Mouse (Mus musculus): ENCODE measurements around the gene Gnb1l. TPM values are rescaled to one million over a fixed set of nuclear protein-coding genes. Genes with fewer than 3 reads are reported as not detected.
"Not testable (repeated sequence)": the region's sequence is repeated elsewhere in the genome, so short reads cannot be mapped to it uniquely, and the experiment has no call there.

Gnb1l gene
- polyA plus RNA-seq, 1 experiment from 2014 or later = 12.9 TPM

GRCm38 (mm10) chr16:18518091-18518490 is 19.6 kb downstream of the Gnb1l start:
- no peaks in the 10 kb centered on the region for H3K9me3 ChIP-seq
- H3K27ac ChIP-seq = no peak overlapping the region
- H3K36me3 ChIP-seq = no peaks in the 10 kb centered on the region
- H3K9ac ChIP-seq (replicated peaks) = no peak overlapping the region
- ATAC-seq = no peak
- H3K27me3 ChIP-seq = no peaks in the 10 kb centered on the region
- H3K4me2 ChIP-seq (replicated peaks) = no peak overlapping the region
- H3K4me1 ChIP-seq (replicated peaks) = no peaks in the 10 kb centered on the region
- H3K4me3 ChIP-seq (replicated peaks) = no peak overlapping the region

- ATAC-seq = no peak
Observed at GRCm38 (mm10) chr16:18523563-18524245, 25.2 kb downstream of the Gnb1l start.

GRCm38 (mm10) chr16:18528656-18529055 is 30.1 kb downstream of the Gnb1l start:
- Histone ChIP-seq H3K4me2 (replicated peaks) (no peak overlapping the region), H3K4me1 (replicated peaks) (no peaks in the 10 kb centered on the region), H3K9me3 (no peaks in the 10 kb centered on the region), H3K4me3 (replicated peaks) (no peak overlapping the region), H3K27ac (no peak overlapping the region), H3K36me3 (no peaks in the 10 kb centered on the region), H3K27me3 (no peaks in the 10 kb centered on the region), H3K9ac (replicated peaks) (no peak overlapping the region)
- WGBS = 77% methylated on average over 5 of the region's 5 CpGs
- ATAC-seq = no peak

More at GRCm38 (mm10) chr16:18523563-18524245, 25.2 kb downstream of the Gnb1l start:
- no peaks in the 10 kb centered on the region for H3K36me3 ChIP-seq
- no peaks in the 10 kb centered on the region for H3K9me3 ChIP-seq
- no peak overlapping the region for H3K9ac ChIP-seq (replicated peaks)
- no peak overlapping the region for H3K4me3 ChIP-seq (replicated peaks)
- H3K27ac ChIP-seq = no peak overlapping the region
- no peak overlapping the region for H3K4me2 ChIP-seq (replicated peaks)
- 93% methylated on average over 8 of the region's 8 CpGs for WGBS
- no peaks in the 10 kb centered on the region for H3K27me3 ChIP-seq
- no peaks in the 10 kb centered on the region for H3K4me1 ChIP-seq (replicated peaks)

GRCm38 (mm10) chr16:18533061-18533460 is 34.5 kb downstream of the Gnb1l start:
- H3K4me2 ChIP-seq (replicated peaks); H3K4me1 ChIP-seq (replicated peaks); H3K9ac ChIP-seq (replicated peaks); H3K36me3 ChIP-seq; H3K27me3 ChIP-seq; H3K27ac ChIP-seq; H3K9me3 ChIP-seq; H3K4me3 ChIP-seq (replicated peaks): not testable (repeated sequence)
- ATAC-seq = peak; percentile 98
- 98% methylated on average over 7 of the region's 7 CpGs for WGBS

GRCm38 (mm10) chr16:18537407-18537990 is 39.0 kb downstream of the Gnb1l start:
- Histone ChIP-seq H3K4me1 (replicated peaks) (no peaks in the 10 kb centered on the region), H3K9ac (replicated peaks) (no peak overlapping the region), H3K4me3 (replicated peaks) (no peak overlapping the region), H3K4me2 (replicated peaks) (no peak overlapping the region), H3K27me3 (no peaks in the 10 kb centered on the region), H3K36me3 (no peaks in the 10 kb centered on the region), H3K9me3 (no peaks in the 10 kb centered on the region), H3K27ac (no peak overlapping the region)
- 92% methylated on average over 3 of the region's 3 CpGs for WGBS
- ATAC-seq = no peak

GRCm38 (mm10) chr16:18539281-18539680 is 40.8 kb downstream of the Gnb1l start:
- H3K4me2 ChIP-seq (replicated peaks) = no peak overlapping the region
- no peak overlapping the region for H3K4me3 ChIP-seq (replicated peaks)
- H3K4me1 ChIP-seq (replicated peaks) = no peaks in the 10 kb centered on the region
- 80% methylated on average over 6 of the region's 6 CpGs for WGBS
- H3K36me3 ChIP-seq = no peaks in the 10 kb centered on the region
- no peaks in the 10 kb centered on the region for H3K9me3 ChIP-seq
- H3K27me3 ChIP-seq = no peaks in the 10 kb centered on the region
- no peak overlapping the region for H3K27ac ChIP-seq
- no peak overlapping the region for H3K9ac ChIP-seq (replicated peaks)
- no peak for ATAC-seq

- WGBS = 52% methylated on average over 8 of the region's 8 CpGs
- Histone ChIP-seq H3K4me3 (replicated peaks) (no peak overlapping the region), H3K9ac (replicated peaks) (no peak overlapping the region), H3K27me3 (no peaks in the 10 kb centered on the region), H3K4me1 (replicated peaks) (no peaks in the 10 kb centered on the region), H3K4me2 (replicated peaks) (no peak overlapping the region), H3K27ac (no peak overlapping the region), H3K36me3 (no peaks in the 10 kb centered on the region), H3K9me3 (no peaks in the 10 kb centered on the region)
- peak; percentile 43 for ATAC-seq
Observed at GRCm38 (mm10) chr16:18543151-18543829, 44.8 kb downstream of the Gnb1l start.

GRCm38 (mm10) chr16:18547891-18548290 is 49.4 kb downstream of the Gnb1l start:
- no peak for ATAC-seq
- WGBS = 73% methylated on average over 5 of the region's 5 CpGs
- Histone ChIP-seq H3K27me3 (no peaks in the 10 kb centered on the region), H3K27ac (no peak overlapping the region), H3K36me3 (no peaks in the 10 kb centered on the region), H3K9ac (replicated peaks) (no peak overlapping the region), H3K9me3 (no peaks in the 10 kb centered on the region), H3K4me3 (replicated peaks) (no peak overlapping the region), H3K4me2 (replicated peaks) (no peak overlapping the region), H3K4me1 (replicated peaks) (0 out of 2 replicates have a peak, but pooled peaks cover 5% of the 10 kb centered on the region)

- Histone ChIP-seq H3K4me3 (replicated peaks) (no peak overlapping the region), H3K27ac (no peak overlapping the region), H3K27me3 (no peaks in the 10 kb centered on the region), H3K4me1 (replicated peaks) (0 out of 2 replicates have a peak, but pooled peaks cover 5% of the 10 kb centered on the region), H3K36me3 (no peaks in the 10 kb centered on the region), H3K9me3 (no peaks in the 10 kb centered on the region), H3K4me2 (replicated peaks) (no peak overlapping the region), H3K9ac (replicated peaks) (no peak overlapping the region)
- WGBS = 44% methylated on average over 9 of the region's 9 CpGs
- ATAC-seq = no peak
Observed at GRCm38 (mm10) chr16:18551604-18552003, 53.1 kb downstream of the Gnb1l start.

- H3K4me1 ChIP-seq (replicated peaks) = 0 out of 2 replicates have a peak, but pooled peaks cover 5% of the 10 kb centered on the region
- H3K9ac ChIP-seq (replicated peaks) = no peak overlapping the region
- no peaks in the 10 kb centered on the region for H3K27me3 ChIP-seq
- no peak overlapping the region for H3K4me2 ChIP-seq (replicated peaks)
- H3K36me3 ChIP-seq = no peaks in the 10 kb centered on the region
- 78% methylated on average over 11 of the region's 11 CpGs for WGBS
- H3K27ac ChIP-seq = no peak overlapping the region
- H3K4me3 ChIP-seq (replicated peaks) = no peak overlapping the region
- ATAC-seq = no peak
- no peaks in the 10 kb centered on the region for H3K9me3 ChIP-seq
Observed at GRCm38 (mm10) chr16:18552106-18552710, 53.7 kb downstream of the Gnb1l start.

- no peak overlapping the region for H3K4me2 ChIP-seq (replicated peaks)
- H3K36me3 ChIP-seq = no peaks in the 10 kb centered on the region
- no peaks in the 10 kb centered on the region for H3K9me3 ChIP-seq
- no peaks in the 10 kb centered on the region for H3K27me3 ChIP-seq
- no peak overlapping the region for H3K4me3 ChIP-seq (replicated peaks)
- 72% methylated on average over 2 of the region's 2 CpGs for WGBS
- H3K27ac ChIP-seq = no peak overlapping the region
- no peak; the same call in 1 of the 2 replicates for ATAC-seq
- H3K9ac ChIP-seq (replicated peaks) = no peak overlapping the region
- H3K4me1 ChIP-seq (replicated peaks) = 0 out of 2 replicates have a peak, but pooled peaks cover 5% of the 10 kb centered on the region
Observed at GRCm38 (mm10) chr16:18554721-18555120, 56.2 kb downstream of the Gnb1l start.

All from midbrain, embryonic 13.5 days (tissue).